ENCODE assay signal across 8 mouse cellular contexts in the genomic region with DNA sequence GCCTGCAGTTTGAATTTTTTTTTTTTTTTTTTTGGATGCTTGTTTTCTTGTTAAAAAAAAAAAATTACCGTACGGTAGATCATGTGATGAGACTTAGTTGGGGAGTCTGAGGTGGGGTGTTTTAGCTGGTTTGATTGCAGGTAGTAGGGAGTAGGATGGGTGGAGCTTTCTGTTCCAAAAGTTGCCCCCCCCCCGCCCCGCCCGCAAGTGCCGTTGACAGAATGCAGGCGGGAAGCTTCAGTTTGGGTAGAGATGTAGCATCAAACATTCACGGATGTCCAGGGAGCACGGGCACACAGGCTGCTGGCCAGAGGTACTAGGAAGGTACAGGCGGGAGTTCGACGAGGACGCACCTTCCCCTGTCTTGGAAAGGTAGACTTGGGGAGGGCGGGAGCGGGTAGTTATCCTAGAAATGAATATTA. TPM values are rescaled to one million over a fixed set of nuclear protein-coding genes. Genes with fewer than 3 reads are reported as not detected.
DNase-seq lines count a peak whose midpoint lies in the region; ATAC-seq lines count a peak whose summit lies in the region.

No protein-coding gene starts in this region.

- WGBS in forebrain, embryonic 15.5 days = under 1% methylated on average over 15 of the region's 15 CpGs
- 0% methylated on average over 15 of the region's 15 CpGs for WGBS in lung, embryonic 16.5 days

- H3K27ac ChIP-seq in forebrain, embryonic 15.5 days (replicated peaks) = peak overlapping the region; percentile 98
- peak overlapping the region; percentile 99 for H3K27ac ChIP-seq in lung, embryonic 16.5 days (ENCODE audit: low read length)

- peak; percentile 33 for ATAC-seq in forebrain, embryonic 15.5 days (replicated peaks)
- ATAC-seq in lung, embryonic 16.5 days (ENCODE audit: low read depth) = peak; percentile 35

- peak; percentile 10 for DNase-seq in adrenal gland, postnatal 25 days
- no peak for DNase-seq in adrenal gland, adult 2 months
- peak; percentile 73 for DNase-seq in cerebellum, adult 11-12 months
- DNase-seq in kidney, adult 11 months = peak; percentile 51
- peak; percentile 28 to 33 for DNase-seq in spleen, adult 18-20 months
- DNase-seq in right cerebral cortex, adult 18-20 months = no peak

- peak overlapping the region; percentile 54 for H3K4me3 ChIP-seq in forebrain, embryonic 15.5 days
- H3K4me3 ChIP-seq in lung, embryonic 16.5 days (ENCODE audit: low read length) = peak overlapping the region; percentile 59

- peaks cover 38% of the 10 kb centered on the region for H3K4me1 ChIP-seq in forebrain, embryonic 15.5 days
- peaks cover 24% of the 10 kb centered on the region for H3K4me1 ChIP-seq in lung, embryonic 16.5 days (replicated peaks; ENCODE audit: control insufficient read depth, insufficient read depth, low read length)

- H3K36me3 ChIP-seq in forebrain, embryonic 15.5 days = no peaks in the 10 kb centered on the region
- H3K36me3 ChIP-seq in lung, embryonic 16.5 days (ENCODE audit: control insufficient read depth, insufficient read depth, low read length) = no peaks in the 10 kb centered on the region

- no peaks in the 10 kb centered on the region for H3K9me3 ChIP-seq in forebrain, embryonic 15.5 days
- H3K9me3 ChIP-seq in lung, embryonic 16.5 days (ENCODE audit: control insufficient read depth, low read length) = no peaks in the 10 kb centered on the region

- peak overlapping the region; percentile 66 for H3K9ac ChIP-seq in forebrain, embryonic 15.5 days (replicated peaks)
- peak overlapping the region; percentile 76 for H3K9ac ChIP-seq in lung, embryonic 16.5 days (ENCODE audit: low read length)

- H3K4me2 ChIP-seq in forebrain, embryonic 15.5 days (replicated peaks) = peak overlapping the region; percentile 78
- peak overlapping the region; percentile 87 for H3K4me2 ChIP-seq in lung, embryonic 16.5 days (ENCODE audit: low read depth, low read length)

- no peaks in the 10 kb centered on the region for H3K27me3 ChIP-seq in forebrain, embryonic 15.5 days
- no peaks in the 10 kb centered on the region for H3K27me3 ChIP-seq in lung, embryonic 16.5 days (ENCODE audit: control insufficient read depth, insufficient read depth, low read depth, low read length)

RNA-seq across cellular contexts. Expression of gene Cdkn1b, which starts 8.7 kb away (rescaled TPM):
- total RNA-seq in adrenal gland, postnatal 25 days (2021) = 52.2 and 89.9 TPM in 2 replicates
- 10 to 100 TPM; 41.5 to 42.2 TPM for total RNA-seq in adrenal gland, adult 2 months (2021)
- polyA plus RNA-seq in adrenal gland, adult 2 months (2012; rRNA removed) = 24.5 and 31.9 TPM in 2 replicates
- polyA plus RNA-seq in forebrain, embryonic 15.5 days (2015; fragmentation: Nextera tagmentation; extraction: Ambion mirVana) = 52.4 and 55.1 TPM in 2 replicates
- polyA plus RNA-seq in lung, embryonic 16.5 days (2015; fragmentation: Nextera tagmentation; extraction: Ambion mirVana) = 20.0 and 21.7 TPM in 2 replicates

RNA-seq across cellular contexts. Expression of gene Gpr19, which starts 30.5 kb away (rescaled TPM):
- total RNA-seq in adrenal gland, postnatal 25 days (2021) = 8.9 and 11.3 TPM in 2 replicates
- total RNA-seq in adrenal gland, adult 2 months (2021) = 1 to 10 TPM; 5.2 to 8.6 TPM
- polyA plus RNA-seq in adrenal gland, adult 2 months (2012; rRNA removed) = 9.6 and 9.9 TPM in 2 replicates
- polyA plus RNA-seq in forebrain, embryonic 15.5 days (2015; fragmentation: Nextera tagmentation; extraction: Ambion mirVana) = 47.7 and 48.1 TPM in 2 replicates
- 10.4 and 11.7 TPM in 2 replicates for polyA plus RNA-seq in lung, embryonic 16.5 days (2015; fragmentation: Nextera tagmentation; extraction: Ambion mirVana)

RNA-seq across cellular contexts. Expression of gene Apold1, which starts 52.6 kb away (rescaled TPM):
- 3.6 and 4.8 TPM in 2 replicates for total RNA-seq in adrenal gland, postnatal 25 days (2021)
- 1 to 10 TPM; 3.9 to 4.7 TPM for total RNA-seq in adrenal gland, adult 2 months (2021)
- 2.0 TPM in 2 replicates for polyA plus RNA-seq in adrenal gland, adult 2 months (2012; rRNA removed)
- 3.5 and 3.8 TPM in 2 replicates for polyA plus RNA-seq in forebrain, embryonic 15.5 days (2015; fragmentation: Nextera tagmentation; extraction: Ambion mirVana)
- polyA plus RNA-seq in lung, embryonic 16.5 days (2015; fragmentation: Nextera tagmentation; extraction: Ambion mirVana) = 1.8 and 1.9 TPM in 2 replicates

Comparison
In these comparisons a context has a peak if more than half of its experiments do, and no peak if none do; other contexts are left out.
1. DNase-seq: peak in adrenal gland, postnatal 25 days (single experiment), cerebellum, adult 11-12 months (single experiment), kidney, adult 11 months (single experiment) and spleen, adult 18-20 months (2 of 2); none in adrenal gland, adult 2 months (single experiment) and right cerebral cortex, adult 18-20 months (single experiment).